Mouse (Mus musculus) erythroblast, embryonic 14.5 days (primary cell): Measurements from ENCODE around the gene Ghitm.

Source experiments
- GATA1 ChIP-seq: IDR thresholded peaks from 2 replicates; pipeline ENCODE4 v1.6.1; 2012; ENCODE audit warnings: low read length, inconsistent platforms, mixed read lengths
- TAL1 ChIP-seq: IDR thresholded peaks from 3 replicates; pipeline ENCODE4 v1.6.1; 2012; ENCODE audit warnings: low read length, inconsistent platforms, mixed read lengths

GRCm38 (mm10) chr14:37119233-37119632, 15.8 kb downstream of the Ghitm start:
- TF ChIP-seq TAL1 (no peak), GATA1 (no peak)
